Mouse (Mus musculus): ENCODE data around the gene Sprr4.
"Not testable (repeated sequence)": the region's sequence is repeated elsewhere in the genome, so short reads cannot be mapped to it uniquely, and the experiment has no call there.

GRCm38 (mm10) chr3:92481249-92481648, 19.0 kb downstream of the Sprr4 start:
- not testable (repeated sequence) for TF ChIP-seq HCFC1 (IDR thresholded peaks at IDR 0.05; ENCODE audit: borderline replicate concordance, insufficient read depth, low read length); ZC3H11A (IDR thresholded peaks at IDR 0.05; ENCODE audit: borderline replicate concordance, low read depth, low read length); ZNF384 (IDR thresholded peaks at IDR 0.05; ENCODE audit: low read depth, low read length); CHD2 (IDR thresholded peaks at IDR 0.05; ENCODE audit: low read depth, low read length); MAFK (IDR thresholded peaks at IDR 0.05; ENCODE audit: insufficient read depth, low read depth, low read length)

All from ES-E14 (cell line).